Mouse (Mus musculus) liver, embryonic 14.5 days (tissue): ENCODE results near the gene Tcea3. TPM values are rescaled to one million over a fixed set of nuclear protein-coding genes. Genes with fewer than 3 reads are reported as not detected.

ENCODE experiments used
- ATAC-seq: fragments of 200-750 bp; cut with Nextera tagmentation; 2 replicates; pipeline ENCODE4 v1.8.0; 2017; ENCODE audit warnings: moderate number of reproducible peaks, mild to moderate bottlenecking, moderate library complexity; ENCODE audit not compliant: insufficient read depth
- DNase-seq, 3 experiments: peaks; one replicate each; pipeline ENCODE4 v3.0.0-alpha.2; 2012 to 2013; ENCODE audit warnings: low read depth in 3 of 3, low spot score in 3 of 3
- H3K27ac ChIP-seq: fragments of 300-500 bp; sonication (generic); 2 replicates; pipeline ENCODE4 v1.5.1; 2014; ENCODE audit warnings: moderate library complexity, mild to moderate bottlenecking, control low read depth, inconsistent platforms
- H3K27me3 ChIP-seq: fragments of 300-500 bp; sonication (generic); 2 replicates; pipeline ENCODE4 v1.6.1; 2014; ENCODE audit warnings: mild to moderate bottlenecking, low read length, moderate library complexity; ENCODE audit not compliant: control insufficient read depth, insufficient read depth
- H3K36me3 ChIP-seq: fragments of 300-500 bp; sonication (generic); replicated peaks from 2 replicates; pipeline ENCODE4 v1.6.1; 2014; ENCODE audit warnings: low read depth; ENCODE audit not compliant: control insufficient read depth, insufficient read depth
- H3K4me1 ChIP-seq, 2 experiments: fragments of 200-500 bp in 1 of 2; fragments of 300-500 bp in 1 of 2; sonication (generic) in 1 of 2; replicated peaks; 2 replicates each; pipeline ENCODE4 v1.6.1; 2012 to 2014; ENCODE audit warnings: antibody characterized with exemption in 1 of 2, inconsistent platforms in 1 of 2, low read length in 1 of 2; ENCODE audit not compliant: control insufficient read depth in 2 of 2, insufficient read depth in 2 of 2
- H3K4me2 ChIP-seq: fragments of 300-500 bp; sonication (generic); 2 replicates; pipeline ENCODE4 v1.6.1; 2014; ENCODE audit warnings: low read depth, mild to moderate bottlenecking, control low read depth, moderate library complexity
- H3K4me3 ChIP-seq, 2 experiments: fragments of 200-500 bp in 1 of 2; fragments of 300-500 bp in 1 of 2; sonication (generic) in 1 of 2; 2 replicates each; pipeline ENCODE4 v1.5.1; 2012 to 2014; ENCODE audit warnings: low read depth in 2 of 2, low read length in 2 of 2, mild to moderate bottlenecking in 2 of 2, control low read depth in 1 of 2, inconsistent platforms in 1 of 2, moderate library complexity in 1 of 2; ENCODE audit not compliant: insufficient read depth in 1 of 2
- H3K9ac ChIP-seq: fragments of 300-500 bp; sonication (generic); replicated peaks from 2 replicates; pipeline ENCODE4 v1.6.1; 2014; ENCODE audit warnings: mild to moderate bottlenecking, control low read depth, moderate library complexity
- H3K9me3 ChIP-seq: fragments of 300-500 bp; sonication (generic); 2 replicates; pipeline ENCODE4 v1.6.1; 2016; ENCODE audit warnings: low read length, mixed read lengths; ENCODE audit not compliant: control insufficient read depth
- CTCF ChIP-seq: IDR thresholded peaks from 2 replicates; pipeline ENCODE4 v1.5.1; 2016; ENCODE audit warnings: antibody characterized with exemption, low read depth, control low read depth
- EP300 ChIP-seq: IDR thresholded peaks from 2 replicates; pipeline ENCODE4 v1.6.1; 2016; ENCODE audit warnings: antibody characterized with exemption, low read depth
- WGBS: fragments of 180-500 bp; shearing (Covaris S2); extraction: QIAGEN DNeasy Blood & Tissue Kit; methylation state at CpG from one replicate; pipeline ENCODE4 v1.1.7; 2014; ENCODE audit not compliant: insufficient replicate concordance; 5-methylcytosine and 5-hydroxymethylcytosine counted together
- polyA plus RNA-seq, 2 experiments: library from polyadenylated mRNA; depleted of rRNA in 1 of 2; stranded (reverse) in 1 of 2; unstranded in 1 of 2; fragments of >200 nt; fragmentation: Nextera tagmentation in 1 of 2; extraction: Ambion mirVana in 1 of 2; gene quantifications; 2 replicates each; pipeline versions ENCODE4 v1.2.1 to v1.2.3; 2012 to 2014

Gene Tcea3
- polyA plus RNA-seq, 2 experiments: 4.8 to 12.4 TPM

GRCm38 (mm10) chr4:136283783-136284182, 36.3 kb downstream of the Tcea3 start:
- DNase-seq (no peak), ATAC-seq (no peak)
- Histone ChIP-seq H3K27ac (no peak overlapping the region), H3K9ac (no peak overlapping the region), H3K27me3 (no peaks in the 10 kb centered on the region; the same call in 1 of the 2 replicates), H3K4me3 (no peak overlapping the region), H3K4me1 (peaks cover 7 to 9% of the 10 kb centered on the region in 2 experiments; a peak in 2 of 4 replicates), H3K36me3 (peaks cover 3% of the 10 kb centered on the region; the same call in 1 of the 2 replicates), H3K9me3 (peaks cover under 1% of the 10 kb centered on the region), H3K4me2 (no peak overlapping the region)
- 39% methylated on average over 2 of the region's 2 CpGs for WGBS
- TF ChIP-seq CTCF (no peak), EP300 (no peak)

DNA sequence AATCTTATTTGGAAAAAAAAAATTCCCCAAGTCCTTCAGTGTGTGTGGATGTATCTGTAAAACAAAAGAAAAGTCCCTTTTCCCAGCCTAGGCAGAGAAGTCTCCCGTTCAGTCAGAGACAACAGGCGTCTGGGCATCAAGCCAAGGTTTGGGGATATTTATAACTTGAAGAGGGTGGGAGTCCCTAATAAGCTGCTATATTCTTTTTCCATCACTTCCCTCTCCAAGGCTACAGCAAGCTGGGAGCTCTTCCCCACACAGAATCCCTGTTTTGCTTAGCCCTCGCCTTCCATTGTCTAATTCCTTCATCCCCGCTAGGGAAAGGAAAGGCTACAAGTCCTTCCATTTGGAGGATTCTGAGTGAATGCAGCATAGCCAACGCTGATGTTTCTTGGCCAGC, 36.9 kb downstream of the Tcea3 start, which contains the start of gene Zfp46:
Zfp46 (plus strand) TSS at position 229 of the 400 bp plus-strand sequence.
- TF ChIP-seq CTCF: no peak
- no peak for TF ChIP-seq EP300
- Histone ChIP-seq H3K36me3 (peaks cover 8% of the 10 kb centered on the region; the same call in 1 of the 2 replicates), H3K9me3 (peaks cover 3% of the 10 kb centered on the region), H3K27me3 (no peaks in the 10 kb centered on the region; the same call in 1 of the 2 replicates), H3K4me1 (peaks cover 7 to 9% of the 10 kb centered on the region in 2 experiments; a peak in 2 of 4 replicates), H3K9ac (peak within 1 kb of the TSS; percentile 38), H3K4me2 (peak within 1 kb of the TSS; percentile 82), H3K27ac (peak within 1 kb of the TSS; percentile 49), H3K4me3 (peak within 1 kb of the TSS; percentile 64 to 78)
- ATAC-seq (no peak), DNase-seq (no peak)
- 60% methylated on average over 5 of the region's 5 CpGs for WGBS

DNA sequence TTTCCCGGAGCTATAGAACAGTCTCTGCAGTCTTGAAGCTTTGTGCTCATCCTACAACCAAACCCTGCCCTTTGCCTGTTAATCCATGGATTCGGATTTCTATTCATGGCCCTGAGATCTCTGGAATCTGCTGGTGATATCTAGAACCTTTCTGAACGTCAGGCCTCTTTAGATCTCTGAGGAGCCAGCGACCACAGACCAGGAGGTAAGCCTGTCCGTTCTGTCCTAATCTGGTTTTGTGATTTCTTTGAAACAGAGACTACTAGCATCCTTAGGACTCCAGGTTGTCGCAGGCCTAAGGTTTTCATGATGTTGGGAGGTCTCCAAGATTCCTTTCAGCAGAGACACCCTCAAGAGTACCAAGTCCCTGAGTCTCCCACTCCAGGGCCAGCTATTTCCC, 37.4 kb downstream of the Tcea3 start:
- Histone ChIP-seq H3K9ac (peak overlapping the region; percentile 38), H3K4me3 (peak overlapping the region; percentile 64 to 78), H3K36me3 (peaks cover 11% of the 10 kb centered on the region; the same call in 1 of the 2 replicates), H3K27ac (no peak overlapping the region), H3K27me3 (no peaks in the 10 kb centered on the region; the same call in 1 of the 2 replicates), H3K9me3 (peaks cover 3% of the 10 kb centered on the region), H3K4me2 (peak overlapping the region; percentile 82), H3K4me1 (peaks cover 7 to 9% of the 10 kb centered on the region in 2 experiments; a peak in 2 of 4 replicates)
- ATAC-seq (no peak), DNase-seq (no peak)
- TF ChIP-seq EP300 (no peak), CTCF (no peak)
- 51% methylated on average over 6 of the region's 6 CpGs for WGBS

GRCm38 (mm10) chr4:136285348-136285810, 37.9 kb downstream of the Tcea3 start:
- Histone ChIP-seq H3K9me3 (peaks cover 3% of the 10 kb centered on the region), H3K4me1 (peaks cover 7 to 9% of the 10 kb centered on the region in 2 experiments; a peak in 2 of 4 replicates), H3K4me3 (peak overlapping the region; percentile 64 to 78), H3K27me3 (no peaks in the 10 kb centered on the region; the same call in 1 of the 2 replicates), H3K27ac (peak overlapping the region; percentile 49), H3K36me3 (peaks cover 12% of the 10 kb centered on the region; the same call in 1 of the 2 replicates), H3K9ac (peak overlapping the region; percentile 38), H3K4me2 (peak overlapping the region; percentile 82)
- WGBS: 0% methylated on average over 25 of the region's 25 CpGs
- ATAC-seq: peak; percentile 92
- DNase-seq: peak; percentile 89 to 92 (median 91)
- TF ChIP-seq CTCF (no peak; the same call in 1 of the 2 replicates), EP300 (no peak; the same call in 1 of the 2 replicates)

DNA sequence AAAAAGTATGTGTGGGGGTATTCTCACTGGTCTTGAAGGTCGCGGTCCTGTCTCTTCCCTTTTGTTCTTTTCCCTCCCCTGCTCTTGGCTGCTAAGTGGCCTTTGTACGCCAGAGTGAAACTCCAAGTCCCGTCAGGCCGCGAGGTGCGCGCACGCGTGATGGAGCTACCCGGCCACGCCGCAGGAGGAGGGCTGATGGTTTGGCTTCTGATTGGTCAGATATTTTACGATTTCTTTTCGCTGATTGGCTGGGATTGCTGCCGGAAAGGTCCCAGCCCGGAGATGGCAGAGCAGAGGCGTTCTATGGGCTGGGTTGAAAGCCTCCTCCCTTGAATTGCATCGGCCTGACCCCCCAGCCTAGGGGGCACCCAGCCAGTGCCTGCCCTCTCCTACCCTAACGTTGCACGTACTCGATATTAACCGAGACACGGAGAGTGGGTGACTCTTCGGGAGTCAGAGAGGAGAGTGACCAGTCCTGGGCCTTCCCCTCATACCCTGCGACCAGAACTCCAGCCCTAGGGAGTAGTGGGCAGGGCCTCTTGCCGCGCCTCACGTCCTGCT, 38.4 kb downstream of the Tcea3 start:
- Histone ChIP-seq H3K9ac (peak overlapping the region; percentile 73), H3K36me3 (peaks cover 17% of the 10 kb centered on the region; the same call in 1 of the 2 replicates), H3K4me3 (peak overlapping the region; percentile 64 to 78), H3K9me3 (peaks cover 3% of the 10 kb centered on the region), H3K4me2 (peak overlapping the region; percentile 82), H3K27ac (peak overlapping the region; percentile 49), H3K4me1 (peaks cover 7 to 9% of the 10 kb centered on the region in 2 experiments; a peak in 2 of 4 replicates), H3K27me3 (no peaks in the 10 kb centered on the region; the same call in 1 of the 2 replicates)
- WGBS: 0% methylated on average over 29 of the region's 29 CpGs
- no peak for TF ChIP-seq EP300
- TF ChIP-seq CTCF: no peak
- ATAC-seq (peak; percentile 90), DNase-seq (peak; percentile 94)
